Mouse (Mus musculus) frontal cortex, postnatal 14 days (tissue): ENCODE results near the gene P4htm.
A peak's percentile ranks its signal among the peaks of the same experiment; 100 is the strongest.
"Not testable (repeated sequence)": the region's sequence is repeated elsewhere in the genome, so short reads cannot be mapped to it uniquely, and the experiment has no call there.

Source experiments
- DNase-seq, 2 experiments: peaks; one replicate each; pipeline ENCODE4 v3.0.0; 2022; ENCODE audit warnings: low spot score in 2 of 2

P4htm gene

GRCm38 (mm10) chr9:108596998-108597764, at the start of gene P4htm:
P4htm (minus strand) TSS chr9:108597667.
- peak in 1 of 2 experiments; percentile 68 for DNase-seq

GRCm38 (mm10) chr9:108639825-108640224, 42.4 kb upstream of the P4htm start:
- DNase-seq, result no peak

- DNase-seq, result no peak
Measured at GRCm38 (mm10) chr9:108635415-108635814, 37.9 kb upstream of the P4htm start.

- DNase-seq, result no peak
Measured at GRCm38 (mm10) chr9:108633846-108634245, 36.4 kb upstream of the P4htm start.

GRCm38 (mm10) chr9:108632375-108632774, 34.9 kb upstream of the P4htm start:
- DNase-seq, result no peak

- DNase-seq, result no peak
Measured at GRCm38 (mm10) chr9:108631631-108632256, 34.3 kb upstream of the P4htm start.

- no peak for DNase-seq
Measured at GRCm38 (mm10) chr9:108630683-108631082, 33.2 kb upstream of the P4htm start.

GRCm38 (mm10) chr9:108628141-108628540, 30.7 kb upstream of the P4htm start:
- DNase-seq, result no peak

GRCm38 (mm10) chr9:108626498-108626897, 29.0 kb upstream of the P4htm start:
- DNase-seq, result no peak

GRCm38 (mm10) chr9:108617301-108617700, 19.8 kb upstream of the P4htm start:
- DNase-seq, result no peak

- DNase-seq, result no peak
Measured at GRCm38 (mm10) chr9:108611488-108611887, 14.0 kb upstream of the P4htm start.

- DNase-seq, result no peak
Measured at GRCm38 (mm10) chr9:108608889-108609288, 11.4 kb upstream of the P4htm start.

- not testable (repeated sequence) for DNase-seq
Measured at GRCm38 (mm10) chr9:108607929-108608328, 10.5 kb upstream of the P4htm start.

- DNase-seq, result no peak
Measured at GRCm38 (mm10) chr9:108601986-108602385, 4.5 kb upstream of the P4htm start.

GRCm38 (mm10) chr9:108600011-108600410, 2.5 kb upstream of the P4htm start:
- no peak for DNase-seq

- no peak for DNase-seq
Measured at GRCm38 (mm10) chr9:108599021-108599566, 1.6 kb upstream of the P4htm start.

GRCm38 (mm10) chr9:108594354-108594753, 3.1 kb downstream of the P4htm start:
- no peak for DNase-seq

- DNase-seq, result no peak
Measured at GRCm38 (mm10) chr9:108591462-108591861, 6.0 kb downstream of the P4htm start.

- no peak for DNase-seq
Measured at GRCm38 (mm10) chr9:108589229-108589628, 8.2 kb downstream of the P4htm start.

GRCm38 (mm10) chr9:108587571-108588180, 9.8 kb downstream of the P4htm start:
- DNase-seq, result peak; percentile 72 to 88

- no peak for DNase-seq
Measured at GRCm38 (mm10) chr9:108579344-108579690, 18.1 kb downstream of the P4htm start.

- DNase-seq, result peak; percentile 89 to 94
Measured at GRCm38 (mm10) chr9:108578545-108579343, 18.7 kb downstream of the P4htm start, which contains the start of gene Wdr6. Wdr6 (minus strand) TSS chr9:108578739.
